ENCODE assay signal across 24 mouse cellular contexts in genomic region chr8:91407880-91408279, GRCm38 (mm10).
A peak's percentile ranks its signal among the peaks of the same experiment; 100 is the strongest.
DNase-seq lines count a peak whose midpoint lies in the region; ATAC-seq and TF ChIP-seq lines count a peak whose summit lies in the region.
"Had no signal": no experiment of that assay in that cellular context is flagged by ENCODE, and none has a peak within 500 bp of the region (broad histone marks: within the 10 kb centered on the region; RNA-seq: fewer than 3 reads in every experiment).

No protein-coding gene starts in this region.

- peaks cover 33% of the 10 kb centered on the region; the same call in 1 of the 2 replicates for H3K4me1 ChIP-seq in embryonic facial prominence, embryonic 15.5 days
- no peaks in the 10 kb centered on the region for H3K4me1 ChIP-seq in embryonic facial prominence, embryonic 10.5 days
- peaks cover 27% of the 10 kb centered on the region for H3K4me1 ChIP-seq in intestine, embryonic 16.5 days (ENCODE audit: control insufficient read depth, insufficient read depth, low read length)
- peaks cover 10% of the 10 kb centered on the region; the same call in 1 of the 2 replicates for H3K4me1 ChIP-seq in intestine, postnatal 0 days (replicated peaks; ENCODE audit: control insufficient read depth, insufficient read depth, low read length)
- peaks cover 32% of the 10 kb centered on the region for H3K4me1 ChIP-seq in liver, adult 2 months (ENCODE audit: control insufficient read depth, insufficient read depth, low read length)
- H3K4me1 ChIP-seq in liver, embryonic 16.5 days (ENCODE audit: control insufficient read depth, low read depth, low read length) = peaks cover 4% of the 10 kb centered on the region

- no peak for TF ChIP-seq POLR2A in liver, adult 2 months (IDR thresholded peaks at IDR 0.05; ENCODE audit: extremely low read depth, insufficient read depth, low read length)

- TF ChIP-seq CTCF in intestine, postnatal 0 days (IDR thresholded peaks at IDR 0.05; ENCODE audit: low read depth) = no peak
- peak; percentile 14; the same call in 1 of the 2 replicates for TF ChIP-seq CTCF in liver, adult 2 months (IDR thresholded peaks at IDR 0.05; ENCODE audit: low read depth, low read length)

- no peaks in the 10 kb centered on the region for H3K27me3 ChIP-seq in embryonic facial prominence, embryonic 15.5 days
- no peaks in the 10 kb centered on the region for H3K27me3 ChIP-seq in embryonic facial prominence, embryonic 10.5 days (replicated peaks; ENCODE audit: low read depth, poor library complexity, severe bottlenecking)
- no peaks in the 10 kb centered on the region for H3K27me3 ChIP-seq in intestine, embryonic 16.5 days (replicated peaks; ENCODE audit: control insufficient read depth, insufficient read depth, low read length)
- H3K27me3 ChIP-seq in intestine, postnatal 0 days (replicated peaks; ENCODE audit: control insufficient read depth, insufficient read depth, low read length) = no peaks in the 10 kb centered on the region
- H3K27me3 ChIP-seq in liver, adult 2 months (ENCODE audit: control insufficient read depth, insufficient read depth, low read length) = no peaks in the 10 kb centered on the region
- no peaks in the 10 kb centered on the region for H3K27me3 ChIP-seq in liver, embryonic 16.5 days (ENCODE audit: control insufficient read depth, insufficient read depth, low read depth, low read length)
- H3K27me3 ChIP-seq: embryonic facial prominence, embryonic 13.5 days; forebrain, embryonic 13.5 days; hindbrain, embryonic 12.5 days had no signal

- H3K79me2 ChIP-seq in liver, adult 2 months (ENCODE audit: control insufficient read depth, insufficient read depth, low read length) = peaks cover 15% of the 10 kb centered on the region; the same call in 1 of the 2 replicates

- H3K4me3 ChIP-seq in embryonic facial prominence, embryonic 15.5 days (replicated peaks) = no peak overlapping the region
- H3K4me3 ChIP-seq in embryonic facial prominence, embryonic 10.5 days = no peak overlapping the region
- H3K4me3 ChIP-seq in intestine, embryonic 16.5 days (ENCODE audit: low read length) = no peak overlapping the region
- H3K4me3 ChIP-seq in intestine, postnatal 0 days (ENCODE audit: low read depth, low read length) = no peak overlapping the region
- no peak overlapping the region for H3K4me3 ChIP-seq in liver, adult 2 months (ENCODE audit: insufficient read depth, low read depth, low read length)
- no peak overlapping the region for H3K4me3 ChIP-seq in liver, embryonic 16.5 days (ENCODE audit: low read depth, low read length)
- H3K4me3 ChIP-seq: embryonic facial prominence, embryonic 13.5 days; forebrain, embryonic 13.5 days; heart, embryonic 10.5 days; hindbrain, embryonic 12.5 days had no signal

- H3K27ac ChIP-seq in embryonic facial prominence, embryonic 15.5 days (replicated peaks) = 0 out of 2 replicates have a peak overlapping the region, but pooled peaks have one; percentile 25
- no peak overlapping the region for H3K27ac ChIP-seq in embryonic facial prominence, embryonic 10.5 days (replicated peaks)
- no peak overlapping the region for H3K27ac ChIP-seq in intestine, embryonic 16.5 days (ENCODE audit: low read length)
- no peak overlapping the region for H3K27ac ChIP-seq in intestine, postnatal 0 days (ENCODE audit: low read depth, low read length)
- peak overlapping the region; percentile 75 for H3K27ac ChIP-seq in liver, adult 2 months (replicated peaks; ENCODE audit: insufficient read depth, low read depth, low read length)
- 0 out of 2 replicates have a peak overlapping the region, but pooled peaks have one; percentile 21 for H3K27ac ChIP-seq in liver, embryonic 16.5 days (ENCODE audit: low read length)
- H3K27ac ChIP-seq: embryonic facial prominence, embryonic 13.5 days; forebrain, embryonic 13.5 days; heart, embryonic 10.5 days; hindbrain, embryonic 12.5 days had no signal

- no peak for DNase-seq in embryonic facial prominence, embryonic 10.5 days (ENCODE audit: low spot score)
- DNase-seq in liver, adult 2 months (ENCODE audit: extremely low read depth, low read depth, low spot score) = peak; percentile 90
- DNase-seq in liver = no peak
- DNase-seq: adrenal gland, adult 8-10 months; adrenal gland, postnatal 36 days; B cell, adult 2 months; cerebellum, adult 11 months; cerebellum, adult 8-10 months; cerebellum, postnatal 14 days; gastrocnemius, postnatal 10 days; heart, postnatal 10 days; heart, postnatal 4 days had no signal

- no peak for ATAC-seq in embryonic facial prominence, embryonic 15.5 days (ENCODE audit: insufficient number of reproducible peaks, low FRiP score, low TSS enrichment, low read depth)
- 0 out of 2 replicates have a peak, but pooled peaks have one; percentile 12 for ATAC-seq in intestine, embryonic 16.5 days
- ATAC-seq in intestine, postnatal 0 days = no peak
- peak; percentile 31; the same call in 1 of the 2 replicates for ATAC-seq in liver, embryonic 16.5 days (ENCODE audit: low read depth)
- ATAC-seq in cerebellum, adult (ENCODE audit: insufficient number of reproducible peaks, low FRiP score, low TSS enrichment) = no peak
- ATAC-seq: CD4-positive, CD25-positive, alpha-beta regulatory T cell, adult 4 months; forebrain, embryonic 13.5 days; hindbrain, embryonic 16.5 days had no signal

- no peak overlapping the region for H3K4me2 ChIP-seq in embryonic facial prominence, embryonic 15.5 days (replicated peaks)
- H3K4me2 ChIP-seq in intestine, embryonic 16.5 days (ENCODE audit: low read depth, low read length) = no peak overlapping the region
- no peak overlapping the region for H3K4me2 ChIP-seq in intestine, postnatal 0 days (replicated peaks; ENCODE audit: low read depth)
- H3K4me2 ChIP-seq in liver, embryonic 16.5 days (ENCODE audit: low read depth, low read length) = no peak overlapping the region
- H3K4me2 ChIP-seq: embryonic facial prominence, embryonic 13.5 days; forebrain, embryonic 13.5 days; hindbrain, embryonic 12.5 days had no signal

- no peak overlapping the region for H3K9ac ChIP-seq in embryonic facial prominence, embryonic 15.5 days
- H3K9ac ChIP-seq in intestine, embryonic 16.5 days (ENCODE audit: low read depth, low read length) = no peak overlapping the region
- no peak overlapping the region for H3K9ac ChIP-seq in intestine, postnatal 0 days (ENCODE audit: low read depth, low read length)
- H3K9ac ChIP-seq in liver, adult 2 months (ENCODE audit: low read depth, low read length) = 0 out of 2 replicates have a peak overlapping the region, but pooled peaks have one; percentile 6
- H3K9ac ChIP-seq in liver, embryonic 16.5 days (ENCODE audit: low read depth, low read length) = no peak overlapping the region
- H3K9ac ChIP-seq: embryonic facial prominence, embryonic 13.5 days; forebrain, embryonic 13.5 days; hindbrain, embryonic 12.5 days had no signal

- no peaks in the 10 kb centered on the region for H3K9me3 ChIP-seq in embryonic facial prominence, embryonic 15.5 days (replicated peaks)
- no peaks in the 10 kb centered on the region for H3K9me3 ChIP-seq in embryonic facial prominence, embryonic 10.5 days
- H3K9me3 ChIP-seq in intestine, embryonic 16.5 days (ENCODE audit: control insufficient read depth, low read length) = no peaks in the 10 kb centered on the region
- no peaks in the 10 kb centered on the region for H3K9me3 ChIP-seq in intestine, postnatal 0 days (ENCODE audit: control insufficient read depth)
- no peaks in the 10 kb centered on the region for H3K9me3 ChIP-seq in liver, embryonic 16.5 days (replicated peaks; ENCODE audit: control insufficient read depth, low read length)
- H3K9me3 ChIP-seq: embryonic facial prominence, embryonic 13.5 days; forebrain, embryonic 13.5 days; G1E; heart, embryonic 10.5 days; hindbrain, embryonic 12.5 days had no signal

- 72% methylated on average over 4 of the region's 4 CpGs for WGBS in embryonic facial prominence, embryonic 15.5 days
- WGBS in embryonic facial prominence, embryonic 10.5 days = 85% methylated on average over 4 of the region's 4 CpGs
- 79% methylated on average over 4 of the region's 4 CpGs for WGBS in intestine, embryonic 16.5 days
- 67% methylated on average over 4 of the region's 4 CpGs for WGBS in intestine, postnatal 0 days
- 17% methylated on average over 4 of the region's 4 CpGs for WGBS in liver, adult 2 months
- WGBS in liver, embryonic 16.5 days (ENCODE audit: insufficient replicate concordance) = 63% methylated on average over 4 of the region's 4 CpGs

- 0 out of 2 replicates have a peak, but pooled peaks cover 18% of the 10 kb centered on the region for H3K36me3 ChIP-seq in embryonic facial prominence, embryonic 15.5 days
- H3K36me3 ChIP-seq in embryonic facial prominence, embryonic 10.5 days (replicated peaks) = peaks cover 54% of the 10 kb centered on the region
- H3K36me3 ChIP-seq in intestine, embryonic 16.5 days (ENCODE audit: control insufficient read depth, insufficient read depth, low read length) = no peaks in the 10 kb centered on the region
- peaks cover 9% of the 10 kb centered on the region for H3K36me3 ChIP-seq in intestine, postnatal 0 days (ENCODE audit: control insufficient read depth, insufficient read depth)
- no peaks in the 10 kb centered on the region for H3K36me3 ChIP-seq in liver, adult 2 months (ENCODE audit: control insufficient read depth, insufficient read depth, low read length)
- H3K36me3 ChIP-seq in liver, embryonic 16.5 days (ENCODE audit: control insufficient read depth, insufficient read depth) = no peaks in the 10 kb centered on the region

Comparison
In these comparisons a context has a peak if more than half of its experiments do, and no peak if none do; other contexts are left out.
1. ATAC-seq: peak in intestine, embryonic 16.5 days (single experiment) and liver, embryonic 16.5 days (single experiment); none in embryonic facial prominence, embryonic 15.5 days (single experiment), intestine, postnatal 0 days (single experiment) and cerebellum, adult (single experiment).
2. H3K27ac ChIP-seq: peak in embryonic facial prominence, embryonic 15.5 days (single experiment), liver, adult 2 months (single experiment) and liver, embryonic 16.5 days (single experiment); none in embryonic facial prominence, embryonic 10.5 days (single experiment), intestine, embryonic 16.5 days (single experiment) and intestine, postnatal 0 days (single experiment).